Mouse (Mus musculus): ENCODE measurements around the gene Lhfpl2. TPM values are rescaled to one million over a fixed set of nuclear protein-coding genes. Genes with fewer than 3 reads are reported as not detected.

Gene Lhfpl2
- polyA plus RNA-seq, 1 experiment, result 2.5 TPM

- H3K36me3 ChIP-seq (ENCODE audit: control insufficient read depth, insufficient read depth, low read length), result no peaks in the 10 kb centered on the region
- TF ChIP-seq POLR2A (IDR thresholded peaks at IDR 0.05; ENCODE audit: control insufficient read depth, low read depth, low read length) (no peak), CTCF (IDR thresholded peaks at IDR 0.05; ENCODE audit: control insufficient read depth, insufficient read depth, insufficient replicate concordance, low read depth, low read length) (no peak)
- no peaks in the 10 kb centered on the region for H3K4me1 ChIP-seq (ENCODE audit: control insufficient read depth, insufficient read depth, low read length)
- no peaks in the 10 kb centered on the region for H3K27me3 ChIP-seq (ENCODE audit: control insufficient read depth, insufficient read depth, low read length)
- no peak overlapping the region for H3K4me3 ChIP-seq (ENCODE audit: control insufficient read depth, low read depth, low read length)
- H3K27ac ChIP-seq (ENCODE audit: control insufficient read depth, insufficient read depth, low read depth, low read length), result no peak overlapping the region
Observed at GRCm38 (mm10) chr13:94077136-94078018, 19.8 kb downstream of the Lhfpl2 start.

- no peak for TF ChIP-seq POLR2A (IDR thresholded peaks at IDR 0.05; ENCODE audit: control insufficient read depth, low read depth, low read length)
- no peak for TF ChIP-seq CTCF (IDR thresholded peaks at IDR 0.05; ENCODE audit: control insufficient read depth, insufficient read depth, insufficient replicate concordance, low read depth, low read length)
- Histone ChIP-seq H3K27me3 (ENCODE audit: control insufficient read depth, insufficient read depth, low read length) (no peaks in the 10 kb centered on the region), H3K27ac (ENCODE audit: control insufficient read depth, insufficient read depth, low read depth, low read length) (no peak overlapping the region), H3K4me1 (ENCODE audit: control insufficient read depth, insufficient read depth, low read length) (no peaks in the 10 kb centered on the region), H3K36me3 (ENCODE audit: control insufficient read depth, insufficient read depth, low read length) (no peaks in the 10 kb centered on the region), H3K4me3 (ENCODE audit: control insufficient read depth, low read depth, low read length) (no peak overlapping the region)
Observed at GRCm38 (mm10) chr13:94083196-94083595, 25.6 kb downstream of the Lhfpl2 start.

GRCm38 (mm10) chr13:94084220-94085126, 26.9 kb downstream of the Lhfpl2 start:
- TF ChIP-seq CTCF (IDR thresholded peaks at IDR 0.05; ENCODE audit: control insufficient read depth, insufficient read depth, insufficient replicate concordance, low read depth, low read length) (no peak), POLR2A (IDR thresholded peaks at IDR 0.05; ENCODE audit: control insufficient read depth, low read depth, low read length) (no peak)
- H3K4me1 ChIP-seq (ENCODE audit: control insufficient read depth, insufficient read depth, low read length), result no peaks in the 10 kb centered on the region
- no peak overlapping the region for H3K4me3 ChIP-seq (ENCODE audit: control insufficient read depth, low read depth, low read length)
- no peak overlapping the region for H3K27ac ChIP-seq (ENCODE audit: control insufficient read depth, insufficient read depth, low read depth, low read length)
- no peaks in the 10 kb centered on the region for H3K27me3 ChIP-seq (ENCODE audit: control insufficient read depth, insufficient read depth, low read length)
- no peaks in the 10 kb centered on the region for H3K36me3 ChIP-seq (ENCODE audit: control insufficient read depth, insufficient read depth, low read length)

- Histone ChIP-seq H3K27ac (ENCODE audit: control insufficient read depth, insufficient read depth, low read depth, low read length) (no peak overlapping the region), H3K4me3 (ENCODE audit: control insufficient read depth, low read depth, low read length) (no peak overlapping the region), H3K36me3 (ENCODE audit: control insufficient read depth, insufficient read depth, low read length) (no peaks in the 10 kb centered on the region), H3K27me3 (ENCODE audit: control insufficient read depth, insufficient read depth, low read length) (no peaks in the 10 kb centered on the region), H3K4me1 (ENCODE audit: control insufficient read depth, insufficient read depth, low read length) (no peaks in the 10 kb centered on the region)
- TF ChIP-seq POLR2A (IDR thresholded peaks at IDR 0.05; ENCODE audit: control insufficient read depth, low read depth, low read length), result no peak
- TF ChIP-seq CTCF (IDR thresholded peaks at IDR 0.05; ENCODE audit: control insufficient read depth, insufficient read depth, insufficient replicate concordance, low read depth, low read length), result no peak
Observed at GRCm38 (mm10) chr13:94086090-94086808, 28.7 kb downstream of the Lhfpl2 start.

- TF ChIP-seq CTCF (IDR thresholded peaks at IDR 0.05; ENCODE audit: control insufficient read depth, insufficient read depth, insufficient replicate concordance, low read depth, low read length), result no peak
- TF ChIP-seq POLR2A (IDR thresholded peaks at IDR 0.05; ENCODE audit: control insufficient read depth, low read depth, low read length), result no peak
- Histone ChIP-seq H3K36me3 (ENCODE audit: control insufficient read depth, insufficient read depth, low read length) (no peaks in the 10 kb centered on the region), H3K4me3 (ENCODE audit: control insufficient read depth, low read depth, low read length) (no peak overlapping the region), H3K4me1 (ENCODE audit: control insufficient read depth, insufficient read depth, low read length) (no peaks in the 10 kb centered on the region), H3K27ac (ENCODE audit: control insufficient read depth, insufficient read depth, low read depth, low read length) (no peak overlapping the region), H3K27me3 (ENCODE audit: control insufficient read depth, insufficient read depth, low read length) (no peaks in the 10 kb centered on the region)
Observed at GRCm38 (mm10) chr13:94087061-94087460, 29.5 kb downstream of the Lhfpl2 start.

GRCm38 (mm10) chr13:94088788-94089187, 31.2 kb downstream of the Lhfpl2 start:
- TF ChIP-seq CTCF (IDR thresholded peaks at IDR 0.05; ENCODE audit: control insufficient read depth, insufficient read depth, insufficient replicate concordance, low read depth, low read length), result no peak
- TF ChIP-seq POLR2A (IDR thresholded peaks at IDR 0.05; ENCODE audit: control insufficient read depth, low read depth, low read length), result no peak
- Histone ChIP-seq H3K27me3 (ENCODE audit: control insufficient read depth, insufficient read depth, low read length) (no peaks in the 10 kb centered on the region), H3K4me1 (ENCODE audit: control insufficient read depth, insufficient read depth, low read length) (no peaks in the 10 kb centered on the region), H3K4me3 (ENCODE audit: control insufficient read depth, low read depth, low read length) (no peak overlapping the region), H3K27ac (ENCODE audit: control insufficient read depth, insufficient read depth, low read depth, low read length) (no peak overlapping the region), H3K36me3 (ENCODE audit: control insufficient read depth, insufficient read depth, low read length) (no peaks in the 10 kb centered on the region)

All from testis, adult 2 months (tissue).